Mouse (Mus musculus) retina, postnatal 1 day (tissue): Measurements from ENCODE around the gene Mast3.
A peak's percentile ranks its signal among the peaks of the same experiment; 100 is the strongest.
"Not testable (repeated sequence)": the region's sequence is repeated elsewhere in the genome, so short reads cannot be mapped to it uniquely, and the experiment has no call there.

Experiments
- DNase-seq: peaks from one replicate; pipeline ENCODE4 v3.0.0-alpha.2; 2012

Gene Mast3

DNA sequence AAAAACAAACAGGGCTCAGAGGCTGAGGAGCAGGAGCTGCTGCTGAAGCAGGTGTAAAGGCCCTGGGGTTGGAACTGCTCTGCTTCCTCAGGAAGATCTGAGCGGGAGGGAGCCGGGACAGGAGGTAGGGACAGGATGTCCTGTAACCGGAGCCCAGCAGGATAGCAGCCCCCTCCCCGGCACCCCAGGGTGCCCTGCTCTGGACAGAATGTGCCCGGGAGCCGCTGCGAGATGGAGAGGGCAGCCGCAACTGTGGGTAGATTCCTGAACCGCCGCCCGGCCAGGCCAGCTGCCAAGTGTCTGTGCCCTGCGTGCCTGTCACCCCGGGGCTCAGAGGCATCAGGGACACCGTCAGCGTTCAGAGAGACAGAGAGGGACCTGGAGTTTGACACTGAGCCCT lies 28.7 kb upstream of the Mast3 start:
- no peak for DNase-seq

GRCm38 (mm10) chr8:70833018-70833482 lies 28.2 kb upstream of the Mast3 start:
- DNase-seq: no peak

- DNase-seq: no peak
Observed at GRCm38 (mm10) chr8:70832371-70832770, 27.5 kb upstream of the Mast3 start.

DNA sequence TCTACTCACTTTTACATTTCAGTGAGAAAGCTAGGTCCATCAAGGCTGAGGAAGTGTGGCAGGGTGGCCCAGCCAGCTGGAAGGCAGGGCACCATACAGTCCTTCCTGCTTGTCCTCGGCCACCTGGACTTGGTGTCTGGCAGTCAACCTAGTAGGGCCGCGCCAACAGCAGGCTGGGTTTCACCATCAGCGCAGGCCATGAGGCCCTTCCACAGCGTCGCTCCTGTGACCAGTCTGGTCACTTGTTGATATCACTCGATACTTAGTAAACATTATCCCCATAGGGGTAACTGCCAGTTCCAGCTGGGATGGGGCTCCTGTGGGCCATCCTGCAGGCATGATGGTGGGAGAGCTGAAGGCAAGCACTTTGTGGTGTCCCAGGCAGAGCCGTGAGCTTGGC lies 26.7 kb upstream of the Mast3 start:
- DNase-seq: no peak

- no peak for DNase-seq
Observed at GRCm38 (mm10) chr8:70827796-70828195, 22.9 kb upstream of the Mast3 start.

GRCm38 (mm10) chr8:70827010-70827409 lies 22.2 kb upstream of the Mast3 start:
- DNase-seq: no peak

DNA sequence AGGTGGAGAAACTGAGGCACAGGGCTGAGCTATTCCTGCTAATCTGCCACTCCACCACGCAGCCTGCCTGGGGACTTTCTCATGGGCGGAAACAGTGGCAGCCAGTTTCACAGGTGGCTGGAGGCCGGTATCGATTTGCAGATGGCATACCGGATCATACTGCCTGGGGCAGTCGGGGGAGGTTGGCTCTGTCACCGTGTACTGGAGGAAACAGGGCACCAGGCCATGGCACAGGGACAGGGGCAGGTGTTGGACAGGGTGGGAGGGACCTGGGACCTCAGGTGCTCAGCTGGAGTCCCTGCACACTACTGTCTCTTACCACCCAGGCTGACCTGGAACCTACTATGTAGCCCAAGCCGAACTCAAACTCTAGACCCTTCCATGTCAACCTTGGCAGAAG lies 21.0 kb upstream of the Mast3 start:
- DNase-seq: no peak

DNA sequence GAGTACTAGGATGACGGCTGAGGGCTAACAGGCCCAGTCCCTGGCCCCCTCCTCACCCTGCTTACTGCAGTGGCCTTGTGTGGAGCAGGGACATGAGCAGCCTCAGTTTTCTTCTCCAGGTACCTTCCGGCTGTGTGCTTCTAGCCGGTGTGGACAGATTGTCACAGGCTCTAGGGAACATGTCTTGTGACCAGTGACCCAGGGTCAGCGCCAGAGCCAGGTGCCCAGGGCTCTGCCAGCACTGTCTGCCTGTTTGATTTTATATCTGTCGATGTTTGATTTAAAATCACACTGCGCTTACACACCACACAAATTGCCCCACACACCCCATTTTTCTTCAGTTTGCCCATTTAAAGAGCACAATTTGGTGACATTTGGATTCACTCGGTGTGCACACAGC lies 18.9 kb upstream of the Mast3 start:
- no peak for DNase-seq

DNA sequence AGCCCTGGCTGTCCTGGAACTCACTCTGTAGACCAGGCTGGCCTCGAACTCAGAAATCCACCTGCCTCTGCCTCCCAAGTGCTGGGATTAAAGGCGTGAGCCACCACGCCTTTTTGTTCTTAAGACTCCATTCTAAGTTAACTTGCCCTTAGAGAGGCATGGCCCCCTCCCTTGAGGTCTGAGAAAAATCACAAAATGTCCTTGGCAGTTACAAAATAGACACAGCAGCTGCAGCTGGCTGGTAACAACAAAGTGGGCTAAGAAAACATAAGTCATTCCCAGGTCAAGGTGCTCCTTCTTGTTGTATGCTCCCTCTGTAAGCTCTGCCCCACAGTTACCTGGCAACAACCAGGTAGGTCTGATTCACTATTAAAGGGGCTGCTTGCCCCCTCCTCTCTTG lies 17.7 kb upstream of the Mast3 start:
- DNase-seq: not testable (repeated sequence)

DNA sequence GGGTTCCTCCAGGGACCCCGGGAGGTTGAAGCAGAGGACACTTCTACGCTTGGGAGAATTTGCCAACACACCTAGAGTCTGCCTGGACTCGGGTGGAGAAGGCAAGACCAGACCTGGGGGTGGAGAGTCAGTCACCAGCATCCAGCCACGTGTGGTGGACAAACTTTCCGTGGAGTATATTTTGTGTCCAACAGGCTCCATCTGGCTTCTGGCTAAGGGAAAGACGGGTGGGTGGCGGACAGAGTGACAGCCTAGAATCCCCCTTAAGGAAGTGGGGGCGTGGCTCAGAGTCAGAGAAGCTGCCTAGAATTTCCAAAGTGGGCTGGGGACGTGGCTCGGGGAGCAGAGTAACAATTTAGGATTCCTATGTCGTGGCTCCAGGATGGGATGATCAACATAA lies 17.1 kb upstream of the Mast3 start:
- DNase-seq: no peak

DNA sequence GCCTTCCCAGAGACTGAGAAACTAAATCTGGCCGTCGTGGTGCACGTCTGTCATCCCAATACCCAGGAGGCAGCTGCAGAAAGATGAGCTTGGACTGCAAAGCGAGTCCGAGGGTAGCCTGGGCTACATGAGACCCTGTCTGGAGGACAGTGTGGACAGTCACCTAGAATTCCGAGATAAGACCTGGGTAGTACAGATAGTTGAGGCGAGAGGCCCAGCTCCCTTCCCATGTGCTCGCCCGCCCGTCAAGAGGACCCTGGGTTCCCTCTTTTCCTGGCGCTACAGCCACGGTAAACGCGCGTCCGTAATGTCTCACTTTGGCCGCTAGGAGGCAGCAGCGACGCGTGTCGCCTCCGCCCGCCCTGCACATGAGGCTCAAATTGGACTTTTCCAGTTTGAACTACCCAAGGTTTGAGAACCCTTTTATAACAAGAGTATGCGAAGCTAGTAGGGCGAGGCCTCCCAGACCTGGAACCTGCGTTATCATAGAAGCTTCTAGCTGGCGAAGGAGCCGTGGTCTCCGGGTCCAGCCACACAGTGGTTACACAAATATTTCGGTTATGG lies 16.6 kb upstream of the Mast3 start:
- peak; percentile 79 for DNase-seq

DNA sequence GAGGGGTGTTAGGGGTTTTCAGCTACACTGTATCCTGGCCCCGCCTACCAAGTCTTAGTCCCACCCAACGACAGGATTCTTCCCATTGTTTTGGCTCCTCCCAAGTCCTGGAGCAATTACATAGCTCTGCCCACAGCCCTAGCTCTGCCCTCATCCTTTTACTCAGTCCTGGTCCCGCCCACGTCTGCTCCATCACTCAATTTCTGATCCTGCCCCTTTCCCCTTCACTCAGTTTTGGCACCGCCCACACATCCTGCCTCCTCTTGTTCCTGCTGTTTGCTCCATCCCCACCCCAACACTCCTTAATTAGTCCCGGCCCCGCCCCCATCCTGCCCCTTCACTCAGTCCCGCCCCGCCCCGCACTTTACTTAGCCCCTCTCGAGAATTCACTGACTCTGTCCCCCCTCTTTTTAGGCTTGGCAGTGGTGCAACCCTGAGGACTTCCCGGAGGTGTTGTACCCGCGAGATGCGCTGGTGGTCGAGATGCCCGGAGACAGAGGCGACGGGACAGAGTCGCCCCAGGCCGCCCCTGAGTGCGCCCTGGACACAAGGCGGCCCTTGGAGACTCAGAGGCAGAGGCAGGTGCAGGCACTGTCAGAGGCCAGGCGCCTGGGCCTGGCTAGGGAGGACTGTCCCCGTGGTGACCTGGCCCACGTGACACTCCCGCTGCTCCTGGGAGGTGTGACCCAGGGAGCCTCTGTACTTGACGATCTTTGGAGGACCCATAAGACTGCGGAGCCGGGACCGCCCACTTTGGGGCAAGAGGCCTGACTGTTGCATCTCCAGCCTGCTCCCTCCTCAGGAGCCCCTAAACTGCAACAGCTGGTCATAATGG lies 15.5 kb upstream of the Mast3 start:
- peak; percentile 92 for DNase-seq

- peak; percentile 52 for DNase-seq
Observed at GRCm38 (mm10) chr8:70816679-70817078, 11.8 kb upstream of the Mast3 start.

GRCm38 (mm10) chr8:70812885-70813284 lies 8.0 kb upstream of the Mast3 start:
- DNase-seq: no peak

DNA sequence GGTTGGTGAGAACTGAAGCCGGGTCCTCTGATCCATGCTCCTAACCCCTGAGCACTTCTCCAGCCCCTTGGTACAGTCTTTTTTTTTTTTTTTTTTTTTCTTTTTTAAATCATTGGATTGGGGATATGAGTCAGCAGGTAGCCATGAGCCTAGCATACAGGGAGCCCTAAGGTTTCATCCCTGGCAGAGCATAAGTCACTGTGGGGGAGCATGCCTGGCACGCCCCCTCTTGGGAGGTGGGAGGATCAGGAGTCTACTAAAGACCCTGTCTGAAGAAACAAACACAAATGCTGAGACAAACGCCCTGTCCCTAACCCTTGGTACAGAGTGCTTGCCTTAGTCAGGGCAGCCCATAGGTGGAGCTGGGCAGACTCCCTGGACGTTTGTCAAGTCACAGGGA lies 7.2 kb upstream of the Mast3 start:
- DNase-seq: no peak

- DNase-seq: no peak
Observed at GRCm38 (mm10) chr8:70810962-70811680, 6.3 kb upstream of the Mast3 start.

GRCm38 (mm10) chr8:70808955-70809701 lies 4.3 kb upstream of the Mast3 start:
- no peak for DNase-seq

DNA sequence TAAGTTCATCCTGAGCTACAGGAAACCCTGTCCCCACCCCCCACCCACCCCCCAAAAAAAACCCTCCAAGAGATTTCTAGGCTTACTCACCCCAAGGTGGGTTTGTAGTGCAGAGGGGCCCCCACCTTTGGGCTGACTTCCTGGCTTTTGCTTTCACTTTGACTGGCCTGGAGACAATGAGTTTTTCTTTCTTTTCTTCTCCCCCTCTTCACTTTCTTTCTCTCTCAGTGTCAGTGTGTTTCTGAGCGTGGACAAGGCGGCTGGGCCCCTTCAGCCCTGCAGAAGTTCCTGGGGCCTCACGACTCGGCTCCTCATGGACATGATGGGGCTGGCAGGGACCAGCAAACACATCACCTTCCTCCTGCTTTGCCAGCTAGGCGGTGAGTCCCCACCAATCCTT lies 3.4 kb upstream of the Mast3 start, which contains the start of gene Il12rb1:
TSS of gene Il12rb1 (plus strand) at position 211 of the 400 bp plus-strand sequence.
- no peak for DNase-seq

DNA sequence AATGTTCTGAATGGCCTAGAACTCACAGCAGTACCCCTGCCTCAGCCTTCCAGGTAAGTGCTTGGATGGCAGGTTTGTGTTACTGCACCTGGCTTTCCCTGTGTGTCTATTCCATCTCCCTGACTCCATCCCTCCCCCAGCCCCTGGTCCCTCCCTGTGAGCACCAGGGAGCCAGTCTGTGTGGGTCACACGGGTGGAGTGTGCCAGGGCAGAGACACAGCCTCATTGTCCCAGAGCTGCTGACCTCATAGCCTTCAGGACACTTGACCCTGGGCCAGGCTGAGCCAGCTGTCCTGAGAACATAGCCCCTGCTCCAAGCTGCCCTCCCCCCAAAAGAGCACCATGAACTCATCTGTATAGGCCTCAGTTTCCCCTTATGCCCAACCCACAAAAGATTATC lies 2.5 kb upstream of the Mast3 start:
- DNase-seq: no peak

GRCm38 (mm10) chr8:70806541-70806940 lies 1.7 kb upstream of the Mast3 start:
- DNase-seq: no peak

DNA sequence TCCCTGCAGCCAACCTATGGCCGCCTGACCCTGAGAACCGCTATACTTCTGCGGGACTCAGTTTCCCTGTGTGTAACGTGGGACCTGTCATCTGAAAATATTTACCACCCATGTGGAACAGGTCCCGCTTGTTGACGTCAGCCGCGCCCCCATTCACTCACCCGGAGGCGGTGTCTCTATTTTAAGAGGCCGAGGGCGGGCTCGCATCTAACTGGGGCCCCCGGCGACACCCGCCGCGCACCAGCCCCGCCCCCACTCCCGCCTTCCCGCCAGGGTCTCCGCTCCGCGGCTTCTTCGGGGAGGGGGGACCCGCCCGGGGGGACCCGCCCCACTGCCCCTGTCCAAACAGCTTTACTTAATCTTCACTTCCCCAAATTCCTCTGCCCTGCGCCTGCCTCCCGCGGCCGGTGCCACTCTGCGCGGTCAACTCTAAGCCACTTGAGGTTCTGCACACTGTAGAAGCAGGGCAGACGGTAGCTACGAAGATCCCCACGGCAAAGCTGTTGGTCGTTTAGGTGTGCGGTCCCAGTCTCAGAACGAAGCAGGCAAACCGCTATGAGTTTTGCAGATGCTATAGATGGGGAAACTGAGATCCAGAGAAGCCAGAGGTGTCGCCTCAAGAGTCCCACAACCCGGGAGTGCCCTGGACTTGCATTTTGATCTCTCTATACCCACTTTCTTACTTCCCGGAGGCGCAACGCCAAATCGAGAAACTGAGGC lies 933 bp downstream of the Mast3 start:
- peak; percentile 46 for DNase-seq

DNA sequence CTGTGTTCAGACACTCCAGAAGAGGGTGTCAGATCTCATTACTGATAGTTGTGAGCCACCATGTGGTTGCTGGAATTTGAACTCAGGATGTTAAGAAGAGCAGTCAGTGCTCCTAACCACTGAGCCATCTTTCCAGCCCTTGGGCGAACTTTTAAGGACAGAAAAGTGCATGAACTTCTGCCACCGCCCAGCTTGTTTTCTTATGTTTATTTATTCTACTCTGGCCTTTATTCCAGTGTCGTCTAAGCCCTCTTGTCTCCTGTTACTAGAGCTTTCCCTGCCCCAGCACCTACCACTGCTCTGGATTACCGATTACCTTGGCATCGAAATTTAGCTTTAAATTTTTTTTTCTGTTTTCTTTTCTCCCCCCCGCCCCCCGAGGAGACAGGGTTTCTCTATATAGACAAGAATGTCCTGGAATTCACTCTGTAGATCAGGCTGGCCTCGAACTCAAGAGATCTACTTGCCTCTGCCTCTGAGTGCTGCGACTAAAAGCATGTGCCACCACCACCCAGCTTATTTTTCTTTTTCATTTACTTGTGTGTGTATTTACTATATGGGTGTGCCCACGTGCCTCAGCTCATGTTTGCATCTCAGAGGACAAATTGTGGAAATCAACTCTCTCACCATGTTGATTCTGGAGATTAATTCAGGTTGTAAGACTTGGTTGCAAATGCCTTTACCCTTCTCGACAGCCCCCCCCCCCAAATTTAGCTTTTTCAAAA lies 1.9 kb downstream of the Mast3 start:
- no peak for DNase-seq
